Mouse (Mus musculus): ENCODE results near the gene Cbln3.

Cbln3 gene

GRCm38 (mm10) chr14:55842794-55843193 is 41.4 kb downstream of the Cbln3 start:
- DNase-seq, result no peak

DNA sequence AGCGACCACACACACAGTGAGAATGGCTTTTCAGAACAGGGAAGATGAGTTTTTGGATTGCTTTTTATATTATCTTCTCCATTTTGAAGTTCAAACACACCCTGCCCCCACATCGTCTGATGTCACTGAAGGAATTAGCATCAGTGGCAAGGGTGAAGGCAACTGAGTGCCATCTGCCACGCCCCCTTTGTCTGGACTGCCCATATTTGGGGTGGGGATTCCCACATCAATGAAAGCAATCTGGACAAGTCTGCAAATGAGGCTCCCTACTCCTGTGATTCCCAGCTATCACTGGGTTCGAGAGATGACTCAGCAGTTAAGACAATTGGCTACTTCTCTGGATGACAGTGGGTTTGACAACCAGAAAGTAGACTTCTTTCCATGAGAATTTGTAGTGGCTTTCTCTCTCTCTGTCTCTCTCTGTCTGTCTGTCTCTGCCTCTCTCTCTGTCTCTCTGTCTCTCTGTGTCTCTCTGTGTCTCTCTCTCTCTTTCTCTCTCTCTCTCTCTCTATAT is 43.3 kb downstream of the Cbln3 start:
- no peak for DNase-seq

DNA sequence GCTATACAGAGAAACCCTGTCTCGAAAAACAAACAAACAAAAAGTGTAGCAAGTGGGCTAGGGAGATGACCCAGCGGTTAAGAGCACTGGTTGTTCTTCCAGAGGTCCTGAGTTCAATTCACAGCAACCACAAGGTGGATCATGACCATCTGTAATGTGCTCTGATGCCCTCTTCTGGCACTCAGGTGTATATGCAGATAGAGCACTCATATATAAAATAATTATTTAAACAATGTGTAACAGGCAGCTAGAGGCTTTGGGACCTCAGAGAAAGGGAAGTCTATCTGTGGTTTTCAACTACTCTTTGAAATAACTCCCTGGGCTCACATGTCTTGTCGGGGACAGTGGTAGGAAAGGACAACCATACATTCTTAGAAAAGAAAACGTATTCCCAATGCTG is 45.5 kb downstream of the Cbln3 start:
- no peak for DNase-seq

GRCm38 (mm10) chr14:55838312-55838711 is 45.9 kb downstream of the Cbln3 start:
- no peak for DNase-seq

DNA sequence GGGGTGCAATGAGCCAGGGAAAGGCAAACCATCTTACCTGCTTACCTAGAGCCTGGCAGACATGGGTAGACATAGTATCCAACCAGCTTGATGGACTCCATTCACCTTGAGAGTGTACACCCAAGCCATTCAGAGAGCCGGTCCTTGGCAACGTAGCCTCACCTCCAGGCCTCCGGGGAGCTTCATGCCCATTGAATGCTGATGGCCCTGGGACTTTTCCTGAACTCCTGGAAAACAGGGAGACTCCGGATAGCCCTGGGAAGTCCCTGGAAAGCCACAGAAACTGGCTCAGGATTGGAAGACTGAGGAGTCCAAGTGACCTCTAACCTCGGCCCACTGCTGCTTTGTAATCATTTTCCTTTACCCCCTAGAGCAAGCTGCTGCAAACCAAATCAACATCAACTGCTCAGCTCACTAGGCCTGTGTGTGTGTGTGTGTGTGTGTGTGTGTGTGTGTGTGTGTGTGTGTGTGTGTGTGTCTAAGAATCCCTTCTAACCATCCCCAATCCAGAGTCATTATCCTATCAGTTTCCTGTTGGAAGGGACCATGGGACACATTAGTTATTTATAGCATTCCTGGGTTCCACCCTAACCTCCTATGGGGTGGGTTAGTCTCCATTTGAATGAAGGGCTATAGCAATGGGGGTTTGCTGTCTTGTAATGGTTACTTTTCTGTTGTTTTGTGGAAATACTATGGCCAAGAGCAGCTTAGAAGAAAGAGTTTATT is 49.2 kb downstream of the Cbln3 start:
- no peak for DNase-seq

DNA sequence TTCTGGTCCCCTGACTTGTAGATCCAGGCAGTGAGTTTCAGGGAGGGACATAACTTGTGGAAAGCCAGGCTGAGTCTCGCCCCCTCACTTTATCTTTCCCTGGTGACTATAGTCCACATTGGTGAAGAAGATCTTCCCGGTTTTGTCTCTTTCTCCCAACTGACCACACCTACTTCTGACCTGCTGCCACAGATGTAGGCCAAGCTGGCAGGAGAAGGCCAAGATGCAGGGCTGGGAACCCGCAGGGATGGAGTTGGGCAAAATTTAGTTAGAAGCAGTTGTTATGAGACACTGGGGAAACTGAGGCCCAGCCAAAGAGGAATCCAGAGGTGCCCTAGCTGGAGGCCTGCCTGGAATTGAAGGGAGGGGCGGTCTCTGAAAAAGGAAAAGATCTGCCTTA is 51.1 kb downstream of the Cbln3 start:
- no peak for DNase-seq

DNA sequence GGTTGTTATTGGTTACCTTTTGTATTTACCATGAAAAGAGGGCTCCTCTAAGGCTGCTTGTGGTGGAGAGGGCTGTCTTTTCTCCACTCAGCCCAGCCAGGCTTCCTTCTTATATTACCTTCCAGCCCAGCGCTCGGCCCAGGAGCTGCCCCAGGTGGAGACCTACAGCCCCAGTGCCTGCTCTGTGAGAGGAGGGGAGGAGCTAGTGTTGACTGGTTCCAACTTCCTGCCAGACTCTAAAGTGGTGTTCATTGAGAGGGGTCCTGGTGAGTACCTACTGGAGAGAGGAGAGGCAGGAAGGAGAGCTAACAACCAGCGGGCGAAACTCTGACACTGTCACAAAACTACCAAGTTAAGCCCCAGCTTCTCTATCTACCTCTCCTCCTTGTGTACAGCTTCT is 53.9 kb downstream of the Cbln3 start:
- no peak for DNase-seq

DNA sequence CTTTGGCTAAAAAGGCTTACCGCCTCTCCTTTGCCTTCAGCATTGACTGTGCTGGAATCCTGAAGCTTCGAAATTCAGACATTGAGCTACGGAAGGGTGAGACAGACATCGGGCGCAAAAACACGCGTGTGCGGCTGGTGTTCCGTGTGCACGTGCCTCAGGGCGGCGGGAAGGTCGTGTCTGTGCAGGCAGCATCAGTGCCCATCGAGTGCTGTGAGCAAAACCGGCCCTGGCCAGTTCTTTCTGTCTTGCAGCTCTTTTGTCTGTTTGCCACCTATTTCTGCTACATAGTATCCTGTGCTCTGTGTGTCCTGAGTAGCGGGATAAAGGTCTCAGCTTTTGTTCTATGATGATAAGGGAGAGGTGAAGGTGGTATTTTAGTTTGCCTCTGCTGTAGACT is 54.3 kb downstream of the Cbln3 start:
- no peak for DNase-seq

Data from kidney, postnatal 4 days (tissue).